Mouse (Mus musculus) spleen, adult 2 months (tissue): Measurements from ENCODE around the gene Rims4.

Source experiments
- CTCF ChIP-seq: fragments of 200-500 bp; IDR thresholded peaks from 2 replicates; pipeline ENCODE4 v1.5.1; 2011; ENCODE audit warnings: mild to moderate bottlenecking, inconsistent platforms; ENCODE audit not compliant: insufficient read depth, insufficient read length, insufficient replicate concordance; ENCODE audit errors: extremely low read depth
- POLR2A ChIP-seq: fragments of 200-500 bp; IDR thresholded peaks from 2 replicates; pipeline ENCODE4 v1.6.1; 2011; ENCODE audit warnings: low read depth, low read length, inconsistent platforms

DNA sequence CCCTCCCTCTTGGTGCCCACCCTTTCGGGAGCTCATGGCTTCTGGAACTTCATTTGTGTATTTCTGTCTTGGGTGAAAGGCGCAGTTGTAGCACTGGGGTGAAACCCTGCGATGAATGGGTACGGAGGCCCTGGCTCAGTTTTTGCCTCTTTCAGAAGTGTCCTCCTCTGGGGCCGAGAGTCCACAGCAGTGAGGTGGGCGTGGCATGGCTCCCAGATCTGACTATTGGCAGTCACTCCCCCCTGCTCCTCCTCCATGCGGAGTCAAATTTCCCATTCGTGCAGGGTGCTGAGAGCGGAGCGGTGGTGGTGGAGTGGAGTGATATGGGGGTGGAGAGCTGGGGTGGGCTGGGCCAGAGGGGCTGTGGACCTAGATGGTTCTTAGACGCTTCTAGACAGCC, 94.7 kb downstream of the Rims4 start:
- TF ChIP-seq POLR2A (no peak), CTCF (no peak)
